Mouse (Mus musculus) megakaryocyte, embryonic 14.5 days (primary cell): Measurements from ENCODE around the gene Lemd2. TPM values are rescaled to one million over a fixed set of nuclear protein-coding genes. Genes with fewer than 3 reads are reported as not detected.

Source experiments
- H3K27me3 ChIP-seq: replicated peaks from 2 replicates; pipeline ENCODE3; 2012; ENCODE audit warnings: inconsistent platforms
- H3K36me3 ChIP-seq: replicated peaks from 2 replicates; pipeline ENCODE3; 2012; ENCODE audit warnings: low read length, inconsistent platforms, mixed read lengths
- H3K4me1 ChIP-seq: 2 replicates; pipeline ENCODE4 v1.6.1; 2012; ENCODE audit warnings: inconsistent platforms
- H3K4me3 ChIP-seq: replicated peaks from 2 replicates; pipeline ENCODE3; 2012; ENCODE audit warnings: moderate library complexity, mild to moderate bottlenecking, inconsistent platforms
- H3K9me3 ChIP-seq: 2 replicates; pipeline ENCODE4 v1.6.1; 2012; ENCODE audit warnings: inconsistent platforms
- FLI1 ChIP-seq: IDR thresholded peaks from 2 replicates; pipeline ENCODE4 v1.6.1; 2012; ENCODE audit warnings: low read length, inconsistent platforms, mixed read lengths
- GATA1 ChIP-seq: IDR thresholded peaks from 3 replicates; pipeline ENCODE4 v1.6.1; 2012; ENCODE audit warnings: mixed read lengths, low read length, inconsistent platforms, borderline replicate concordance
- polyA plus RNA-seq: library from polyadenylated mRNA; stranded (reverse); fragments of >175 nt; gene quantifications from 2 replicates; pipeline ENCODE4 v1.2.3, GENCODE M21; 2012; ENCODE audit warnings: low replicate concordance; ENCODE audit not compliant: insufficient read depth

The Lemd2 gene
- polyA plus RNA-seq, 1 experiment, result 69.3 TPM

DNA sequence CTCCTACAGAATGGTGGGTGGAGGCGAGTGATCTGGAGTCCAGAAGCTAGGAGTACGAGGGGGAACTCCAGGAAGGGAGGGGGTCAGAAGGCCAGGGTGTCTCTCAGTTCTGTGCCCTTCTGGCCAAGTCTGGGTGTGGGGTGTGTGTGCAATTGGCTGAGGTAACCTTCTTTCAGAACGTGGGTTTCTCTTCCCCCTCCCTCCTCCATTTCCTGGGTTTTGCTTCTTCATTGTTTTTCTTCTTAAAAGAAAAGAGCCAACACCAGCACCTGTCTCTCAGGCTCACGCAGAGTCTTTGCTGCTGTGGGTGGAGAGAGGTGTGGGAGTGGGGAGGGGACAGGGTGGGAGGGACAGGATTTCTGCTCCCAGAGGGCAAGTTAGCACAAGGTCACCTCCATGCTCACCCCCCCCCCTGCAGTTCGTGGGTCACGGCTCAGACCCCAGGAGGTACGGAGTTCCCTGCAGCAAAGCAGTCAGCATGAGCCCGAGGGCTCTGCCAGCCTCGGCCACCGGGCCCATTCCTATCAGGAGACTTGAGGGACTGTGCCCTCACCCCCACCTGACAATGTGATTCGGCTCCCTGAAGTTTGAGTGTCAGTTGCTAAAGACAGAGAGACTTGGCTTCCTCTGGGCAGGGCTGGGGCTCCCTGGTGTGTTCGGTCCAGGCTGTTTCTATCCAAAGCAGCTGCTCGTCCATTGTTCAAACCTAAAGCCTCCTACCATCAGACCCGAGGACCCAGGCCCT, 25.6 kb upstream of the Lemd2 start:
- peaks cover 63% of the 10 kb centered on the region for H3K27me3 ChIP-seq
- H3K36me3 ChIP-seq, result no peaks in the 10 kb centered on the region
- TF ChIP-seq GATA1 (no peak), FLI1 (no peak)
- H3K4me3 ChIP-seq, result no peak overlapping the region
- H3K9me3 ChIP-seq, result peaks cover 24% of the 10 kb centered on the region
- H3K4me1 ChIP-seq, result peaks cover 9% of the 10 kb centered on the region

DNA sequence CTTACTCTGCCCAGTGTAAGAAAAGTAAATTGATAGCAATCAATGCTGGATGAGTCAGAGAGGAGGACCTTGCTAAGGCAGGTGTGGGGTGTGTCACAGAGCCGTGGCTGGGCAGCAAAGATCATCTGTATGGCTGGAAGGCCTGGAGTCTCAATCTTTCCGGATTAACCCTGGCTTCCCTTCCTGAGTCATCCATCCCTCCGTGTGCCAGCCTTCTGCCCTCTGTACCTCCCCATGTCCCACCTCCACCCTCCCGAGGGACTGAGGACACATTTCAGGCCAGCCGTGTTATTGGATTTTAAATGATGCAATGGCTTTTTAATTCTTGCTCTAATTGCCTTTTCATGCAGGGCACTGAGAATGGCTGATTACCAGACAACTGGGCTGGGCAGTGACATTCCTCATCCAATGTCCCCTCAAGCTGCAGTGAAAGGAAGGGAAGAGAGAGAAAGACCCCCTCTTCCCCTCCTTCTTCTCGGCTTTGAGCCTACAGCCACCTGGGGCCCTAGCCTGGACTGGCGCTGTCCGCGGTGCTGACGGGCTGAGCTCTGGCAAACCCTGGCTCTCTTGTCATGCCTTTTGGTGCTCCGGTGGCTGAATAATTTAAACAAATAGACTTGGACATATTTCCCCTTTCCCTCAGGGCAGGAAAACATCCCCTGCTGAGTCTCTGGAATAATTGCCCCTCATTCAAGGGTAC, 24.1 kb upstream of the Lemd2 start:
- Histone ChIP-seq H3K27me3 (peaks cover 66% of the 10 kb centered on the region), H3K4me1 (peaks cover 7% of the 10 kb centered on the region), H3K4me3 (no peak overlapping the region), H3K9me3 (peaks cover 18% of the 10 kb centered on the region), H3K36me3 (no peaks in the 10 kb centered on the region)
- no peak for TF ChIP-seq GATA1
- no peak for TF ChIP-seq FLI1

DNA sequence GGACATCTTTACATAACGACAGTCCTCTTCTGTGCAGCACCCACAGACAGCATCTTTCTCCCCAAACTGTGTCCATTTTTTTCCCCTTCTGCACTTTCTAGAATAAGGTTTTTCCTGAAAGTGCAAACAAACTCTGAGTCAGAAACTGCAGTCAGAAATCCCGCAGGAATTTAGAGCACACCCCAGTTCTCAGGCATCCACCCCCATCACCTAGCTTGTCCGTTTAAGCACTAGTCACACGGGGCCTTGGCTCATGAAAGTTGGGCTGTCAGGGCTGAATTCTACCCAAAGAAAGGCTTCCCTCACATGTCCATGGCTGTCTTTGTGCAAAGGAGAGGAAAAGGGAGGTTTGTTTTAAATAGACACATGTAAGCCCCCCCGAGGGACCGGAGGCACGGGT, 23.0 kb upstream of the Lemd2 start:
- H3K4me3 ChIP-seq, result no peak overlapping the region
- peaks cover 7% of the 10 kb centered on the region for H3K4me1 ChIP-seq
- H3K36me3 ChIP-seq, result no peaks in the 10 kb centered on the region
- peaks cover 18% of the 10 kb centered on the region for H3K9me3 ChIP-seq
- TF ChIP-seq FLI1 (no peak), GATA1 (no peak)
- peaks cover 63% of the 10 kb centered on the region for H3K27me3 ChIP-seq

DNA sequence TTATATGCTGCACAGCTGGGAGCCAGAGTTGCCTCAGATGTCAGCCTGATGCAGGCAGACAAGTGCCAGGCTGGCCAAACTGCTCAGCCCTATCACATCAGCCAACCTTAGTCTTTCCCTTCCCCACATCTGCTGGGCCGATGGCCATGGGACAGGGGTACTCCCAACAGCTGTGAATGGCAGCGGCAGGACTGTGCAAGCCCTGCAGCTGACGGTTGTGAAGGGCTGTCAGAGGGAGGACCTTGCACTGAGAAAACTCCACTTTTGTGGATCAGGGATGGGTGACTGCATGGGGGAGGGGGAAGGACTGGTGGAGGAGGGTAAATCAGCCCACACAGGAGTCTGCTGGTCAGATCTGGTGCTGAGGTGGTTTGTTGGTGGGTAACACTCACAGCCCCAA, 22.4 kb upstream of the Lemd2 start:
- no peak overlapping the region for H3K4me3 ChIP-seq
- H3K4me1 ChIP-seq, result peaks cover 7% of the 10 kb centered on the region
- H3K36me3 ChIP-seq, result no peaks in the 10 kb centered on the region
- peaks cover 23% of the 10 kb centered on the region for H3K9me3 ChIP-seq
- peaks cover 63% of the 10 kb centered on the region for H3K27me3 ChIP-seq
- TF ChIP-seq GATA1, result no peak
- no peak for TF ChIP-seq FLI1

DNA sequence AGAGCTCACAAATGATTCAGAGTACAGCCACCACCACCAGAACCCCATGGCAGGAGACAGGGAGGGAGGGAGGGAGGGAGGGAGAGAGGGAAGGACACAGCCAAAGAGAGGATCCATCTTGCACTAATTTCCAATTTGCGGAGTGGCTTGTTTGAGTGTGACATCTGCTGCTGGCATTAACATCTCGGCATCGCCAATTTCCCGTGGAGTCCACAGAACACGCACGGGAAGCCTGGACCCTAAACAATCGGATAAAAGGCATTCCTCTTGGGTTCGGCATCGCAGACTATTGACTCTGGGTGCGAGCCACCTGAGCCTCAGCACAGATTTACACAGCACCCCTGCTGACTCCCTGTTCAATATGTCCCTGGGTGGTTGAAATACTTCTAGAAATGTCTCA, 21.5 kb upstream of the Lemd2 start:
- Histone ChIP-seq H3K4me1 (peaks cover 7% of the 10 kb centered on the region), H3K36me3 (no peaks in the 10 kb centered on the region), H3K27me3 (peaks cover 64% of the 10 kb centered on the region), H3K9me3 (peaks cover 31% of the 10 kb centered on the region), H3K4me3 (no peak overlapping the region)
- no peak for TF ChIP-seq GATA1
- TF ChIP-seq FLI1, result no peak

DNA sequence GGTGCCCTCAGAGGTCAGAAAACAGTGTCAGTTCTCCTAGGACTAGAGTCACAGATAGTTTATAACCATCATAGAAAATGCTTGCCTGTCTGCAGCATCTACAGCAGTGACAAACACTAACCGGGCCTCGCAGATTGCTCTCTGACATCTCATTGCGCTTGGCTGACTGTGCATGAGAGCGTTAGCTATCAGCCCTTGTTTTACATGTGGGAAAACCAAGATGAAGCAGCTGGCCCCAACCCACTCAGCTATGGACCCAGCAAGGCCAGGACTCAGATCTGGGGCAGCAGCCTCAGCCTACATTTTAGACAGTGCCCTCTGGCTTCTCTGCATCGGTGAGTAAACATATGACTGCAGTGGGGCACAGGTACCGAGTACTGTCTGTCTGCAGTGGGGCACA, 19.6 kb upstream of the Lemd2 start:
- Histone ChIP-seq H3K4me3 (no peak overlapping the region), H3K4me1 (peaks cover 7% of the 10 kb centered on the region), H3K36me3 (no peaks in the 10 kb centered on the region), H3K27me3 (peaks cover 56% of the 10 kb centered on the region), H3K9me3 (peaks cover 31% of the 10 kb centered on the region)
- TF ChIP-seq FLI1, result no peak
- no peak for TF ChIP-seq GATA1

DNA sequence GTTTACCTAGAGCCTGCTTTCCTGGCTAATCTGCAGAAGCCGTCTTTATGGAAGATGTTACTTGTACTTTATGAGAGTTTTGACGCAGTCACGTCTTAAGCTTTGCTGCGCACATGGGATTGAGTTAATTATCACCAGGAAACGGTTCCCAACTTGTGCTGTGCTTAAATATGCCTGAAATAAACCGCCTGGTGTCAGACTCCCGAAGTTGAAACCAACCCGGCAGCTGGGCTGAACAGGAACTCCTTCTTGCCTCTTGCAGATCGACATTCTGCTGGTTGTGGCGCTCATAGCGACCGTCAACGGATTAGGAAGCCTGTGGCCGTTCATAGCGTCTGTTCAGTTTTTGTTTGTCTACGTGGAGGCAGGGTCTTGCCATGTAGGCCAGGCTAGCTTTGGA, 17.3 kb upstream of the Lemd2 start:
- Histone ChIP-seq H3K4me3 (no peak overlapping the region), H3K27me3 (peaks cover 53% of the 10 kb centered on the region), H3K9me3 (peaks cover 31% of the 10 kb centered on the region), H3K36me3 (no peaks in the 10 kb centered on the region), H3K4me1 (peaks cover 7% of the 10 kb centered on the region)
- TF ChIP-seq GATA1 (no peak), FLI1 (no peak)

DNA sequence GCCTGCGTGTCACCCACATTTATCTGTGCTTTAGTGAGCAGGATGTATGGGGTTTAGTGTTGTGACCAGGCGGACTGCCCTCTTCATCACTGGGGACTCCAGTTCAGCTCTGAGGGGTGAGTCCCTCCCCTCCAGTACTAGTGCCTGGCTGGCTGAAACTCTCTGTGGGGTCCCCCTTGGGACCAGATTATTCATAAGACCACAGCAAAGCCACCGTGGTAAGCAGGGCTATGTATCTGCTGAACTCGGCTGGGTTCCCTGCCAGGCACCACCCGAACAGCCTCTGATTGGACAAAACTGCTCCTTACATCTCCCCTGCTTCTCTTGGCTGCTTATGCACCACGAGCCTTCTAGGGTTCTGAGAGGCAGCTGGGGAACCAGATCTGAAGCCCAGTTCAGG, 14.6 kb upstream of the Lemd2 start:
- Histone ChIP-seq H3K4me3 (no peak overlapping the region), H3K36me3 (no peaks in the 10 kb centered on the region)
- TF ChIP-seq FLI1, result no peak
- TF ChIP-seq GATA1, result no peak

DNA sequence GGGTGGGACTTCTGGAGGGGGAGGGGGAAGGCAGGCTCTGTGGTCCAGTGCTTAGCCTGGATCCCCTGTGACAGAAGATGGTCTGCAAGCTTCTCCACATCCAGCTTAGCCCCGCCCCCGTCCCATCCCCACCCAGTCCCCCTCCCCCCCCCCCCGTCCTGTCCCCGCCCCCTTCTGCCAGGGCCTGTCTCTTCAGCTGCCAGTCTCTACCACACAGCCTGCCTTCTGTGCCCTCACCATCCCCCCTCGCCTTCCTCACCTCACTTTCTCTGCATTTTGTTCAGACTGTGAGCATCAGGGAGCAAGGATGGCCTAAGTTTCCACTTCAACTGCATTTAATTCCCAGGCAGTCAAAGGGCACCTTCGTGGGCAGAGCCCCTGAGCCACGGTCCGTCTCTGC, 14.1 kb upstream of the Lemd2 start:
- peaks cover under 1% of the 10 kb centered on the region; the same call in 1 of the 2 replicates for H3K4me1 ChIP-seq
- H3K9me3 ChIP-seq, result peaks cover 29% of the 10 kb centered on the region
- H3K36me3 ChIP-seq, result no peaks in the 10 kb centered on the region
- H3K4me3 ChIP-seq, result no peak overlapping the region
- TF ChIP-seq GATA1, result no peak
- TF ChIP-seq FLI1, result no peak
- peaks cover 50% of the 10 kb centered on the region for H3K27me3 ChIP-seq

More for the DNA sequence above, 14.6 kb upstream of the Lemd2 start:
- peaks cover 28% of the 10 kb centered on the region for H3K9me3 ChIP-seq
- H3K27me3 ChIP-seq, result peaks cover 51% of the 10 kb centered on the region
- H3K4me1 ChIP-seq, result 0 out of 2 replicates have a peak, but pooled peaks cover under 1% of the 10 kb centered on the region
